Mouse (Mus musculus): ENCODE measurements around the gene Abcc3. TPM values are rescaled to one million over a fixed set of nuclear protein-coding genes. Genes with fewer than 3 reads are reported as not detected.

The Abcc3 gene
- polyA plus RNA-seq (2015; fragmentation: Nextera tagmentation; extraction: Ambion mirVana), result 0.50 and 0.77 TPM in 2 replicates

- Histone ChIP-seq H3K9ac (no peak within 1 kb of the TSS), H3K27ac (no peak within 1 kb of the TSS), H3K9me3 (no peaks in the 10 kb centered on the region), H3K36me3 (no peaks in the 10 kb centered on the region), H3K27me3 (peaks cover 24% of the 10 kb centered on the region), H3K4me1 (replicated peaks) (peaks cover 7% of the 10 kb centered on the region), H3K4me2 (peak within 1 kb of the TSS; percentile 42), H3K4me3 (peak within 1 kb of the TSS; percentile 18)
- ATAC-seq (ENCODE audit: low FRiP score), result no peak
- 11% methylated on average over 20 of the region's 20 CpGs for WGBS
Measured at GRCm38 (mm10) chr11:94392672-94393109, at the start of gene Abcc3. Abcc3 (minus strand) TSS chr11:94392997.

DNA sequence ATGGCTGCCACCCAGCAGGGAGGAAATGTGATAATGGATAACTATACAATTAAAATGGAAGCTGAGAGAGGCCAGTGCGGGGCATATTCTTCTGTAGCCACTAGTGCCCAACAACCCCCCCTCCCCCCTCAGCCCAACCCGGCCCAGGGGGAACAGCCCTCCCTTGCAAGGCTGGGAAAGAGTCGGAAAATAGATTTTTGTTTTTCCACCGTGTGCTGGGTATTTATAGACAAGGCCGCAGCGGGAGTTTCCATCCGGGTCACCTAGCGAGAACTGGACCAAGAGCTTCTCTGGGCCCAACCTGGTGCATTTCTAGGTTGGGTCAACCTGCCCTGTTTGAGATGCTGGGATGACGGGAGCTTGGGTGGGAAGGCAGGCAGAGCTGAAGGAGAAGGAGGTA lies 49.0 kb upstream of the Abcc3 start:
- H3K9ac ChIP-seq, result no peak overlapping the region
- no peak overlapping the region for H3K4me3 ChIP-seq
- peaks cover 32% of the 10 kb centered on the region for H3K36me3 ChIP-seq
- 59% methylated on average over 9 of the region's 9 CpGs for WGBS
- H3K4me2 ChIP-seq, result no peak overlapping the region
- ATAC-seq (ENCODE audit: low FRiP score), result no peak
- no peaks in the 10 kb centered on the region for H3K9me3 ChIP-seq
- peak overlapping the region; percentile 79 for H3K27ac ChIP-seq
- no peaks in the 10 kb centered on the region for H3K27me3 ChIP-seq
- H3K4me1 ChIP-seq (replicated peaks), result peaks cover 74% of the 10 kb centered on the region

GRCm38 (mm10) chr11:94441122-94441521 lies 48.3 kb upstream of the Abcc3 start:
- Histone ChIP-seq H3K9me3 (no peaks in the 10 kb centered on the region), H3K4me1 (replicated peaks) (peaks cover 72% of the 10 kb centered on the region), H3K27ac (peak overlapping the region; percentile 79), H3K4me3 (no peak overlapping the region), H3K4me2 (no peak overlapping the region), H3K27me3 (no peaks in the 10 kb centered on the region), H3K36me3 (peaks cover 32% of the 10 kb centered on the region), H3K9ac (peak overlapping the region; percentile 59)
- WGBS, result 29% methylated on average over 7 of the region's 7 CpGs
- ATAC-seq (ENCODE audit: low FRiP score), result no peak

- WGBS, result 46% methylated on average over 6 of the region's 6 CpGs
- H3K4me1 ChIP-seq (replicated peaks), result peaks cover 65% of the 10 kb centered on the region
- peak; percentile 21; the same call in 1 of the 2 replicates for ATAC-seq (ENCODE audit: low FRiP score)
- peak overlapping the region; percentile 59; the same call in 1 of the 2 replicates for H3K9ac ChIP-seq
- H3K9me3 ChIP-seq, result no peaks in the 10 kb centered on the region
- H3K27ac ChIP-seq, result peak overlapping the region; percentile 79
- H3K36me3 ChIP-seq, result peaks cover 32% of the 10 kb centered on the region
- H3K4me2 ChIP-seq, result no peak overlapping the region
- H3K27me3 ChIP-seq, result no peaks in the 10 kb centered on the region
- no peak overlapping the region for H3K4me3 ChIP-seq
Measured at GRCm38 (mm10) chr11:94440421-94440820, 47.6 kb upstream of the Abcc3 start.

DNA sequence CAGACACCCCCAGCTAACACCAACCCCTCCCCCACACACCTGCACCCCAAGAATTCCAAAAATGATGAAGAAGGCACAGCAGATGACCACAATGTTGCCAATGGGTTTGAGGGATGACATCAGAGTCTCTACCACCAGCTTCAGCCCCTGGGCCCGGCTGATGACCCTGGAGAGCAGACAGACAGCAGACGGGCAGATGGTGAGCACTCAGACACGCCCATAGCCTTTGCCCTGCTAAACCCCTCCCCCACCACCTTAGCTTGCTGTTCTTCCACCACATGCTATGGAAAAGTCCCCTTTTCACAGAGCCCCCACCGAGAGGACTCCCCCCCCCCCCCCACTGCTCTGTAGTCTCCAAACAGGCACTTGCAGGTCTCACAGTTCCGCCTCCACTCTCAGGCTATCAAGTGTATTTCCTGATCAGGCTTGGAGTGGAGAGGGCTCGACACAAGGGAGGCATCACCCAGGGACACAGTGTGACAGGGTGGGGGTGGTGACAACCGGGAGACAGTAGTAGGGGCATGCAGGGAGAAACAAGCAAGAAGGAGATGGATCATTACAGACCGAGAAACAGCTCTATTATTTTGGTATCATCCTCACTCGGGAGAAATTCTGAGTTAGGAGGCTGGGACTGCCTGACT lies 36.3 kb upstream of the Abcc3 start:
- ATAC-seq (ENCODE audit: low FRiP score), result 0 out of 2 replicates have a peak, but pooled peaks have one; percentile 14
- no peaks in the 10 kb centered on the region for H3K27me3 ChIP-seq
- peaks cover 68% of the 10 kb centered on the region for H3K36me3 ChIP-seq
- H3K9ac ChIP-seq, result peak overlapping the region; percentile 35; the same call in 1 of the 2 replicates
- peaks cover 68% of the 10 kb centered on the region for H3K4me1 ChIP-seq (replicated peaks)
- no peak overlapping the region for H3K4me3 ChIP-seq
- H3K9me3 ChIP-seq, result no peaks in the 10 kb centered on the region
- H3K4me2 ChIP-seq, result no peak overlapping the region
- WGBS, result 15% methylated on average over 9 of the region's 9 CpGs
- H3K27ac ChIP-seq, result peak overlapping the region; percentile 79

GRCm38 (mm10) chr11:94428091-94428835 lies 35.5 kb upstream of the Abcc3 start:
- peaks cover 68% of the 10 kb centered on the region for H3K4me1 ChIP-seq (replicated peaks)
- H3K27me3 ChIP-seq, result no peaks in the 10 kb centered on the region
- 0 out of 2 replicates have a peak overlapping the region, but pooled peaks have one; percentile 13 for H3K9ac ChIP-seq
- H3K27ac ChIP-seq, result peak overlapping the region; percentile 79
- peaks cover 69% of the 10 kb centered on the region for H3K36me3 ChIP-seq
- WGBS, result 30% methylated on average over 4 of the region's 4 CpGs
- H3K4me3 ChIP-seq, result no peak overlapping the region
- peak; percentile 84 for ATAC-seq (ENCODE audit: low FRiP score)
- no peak overlapping the region for H3K4me2 ChIP-seq
- H3K9me3 ChIP-seq, result no peaks in the 10 kb centered on the region

GRCm38 (mm10) chr11:94425656-94426055 lies 32.9 kb upstream of the Abcc3 start:
- H3K4me3 ChIP-seq, result no peak overlapping the region
- WGBS, result 73% methylated on average over 14 of the region's 14 CpGs
- H3K9ac ChIP-seq, result no peak overlapping the region; the same call in 1 of the 2 replicates
- H3K27ac ChIP-seq, result no peak overlapping the region
- no peak for ATAC-seq (ENCODE audit: low FRiP score)
- no peaks in the 10 kb centered on the region for H3K27me3 ChIP-seq
- no peak overlapping the region for H3K4me2 ChIP-seq
- H3K4me1 ChIP-seq (replicated peaks), result peaks cover 71% of the 10 kb centered on the region
- no peaks in the 10 kb centered on the region for H3K9me3 ChIP-seq
- peaks cover 50% of the 10 kb centered on the region for H3K36me3 ChIP-seq

GRCm38 (mm10) chr11:94425215-94425614 lies 32.4 kb upstream of the Abcc3 start:
- Histone ChIP-seq H3K36me3 (peaks cover 47% of the 10 kb centered on the region), H3K4me3 (no peak overlapping the region), H3K27ac (no peak overlapping the region), H3K4me1 (replicated peaks) (peaks cover 72% of the 10 kb centered on the region), H3K9ac (no peak overlapping the region), H3K9me3 (no peaks in the 10 kb centered on the region), H3K4me2 (no peak overlapping the region), H3K27me3 (no peaks in the 10 kb centered on the region)
- no peak for ATAC-seq (ENCODE audit: low FRiP score)
- 55% methylated on average over 5 of the region's 5 CpGs for WGBS

DNA sequence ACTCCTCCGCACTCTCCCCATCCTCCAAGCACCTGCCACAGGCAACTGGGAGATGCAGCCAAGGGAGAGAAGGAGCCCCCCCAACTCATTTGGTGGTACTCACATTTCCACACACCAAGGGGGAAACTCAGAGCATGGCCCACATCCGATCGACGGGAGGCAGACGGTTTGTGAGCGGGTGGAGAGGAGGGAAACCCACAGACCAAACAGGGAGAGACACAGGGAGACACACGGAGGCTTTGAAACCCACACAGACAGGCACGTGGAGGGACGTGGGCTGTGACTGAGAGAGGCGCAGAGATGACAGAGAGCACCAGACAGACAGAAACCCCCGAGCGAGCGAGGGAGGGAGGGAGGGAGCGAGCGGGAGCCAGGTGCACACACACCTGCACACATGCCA lies 31.6 kb upstream of the Abcc3 start:
- Histone ChIP-seq H3K9me3 (no peaks in the 10 kb centered on the region), H3K27me3 (no peaks in the 10 kb centered on the region), H3K36me3 (peaks cover 38% of the 10 kb centered on the region), H3K27ac (peak overlapping the region; percentile 66), H3K4me2 (no peak overlapping the region), H3K9ac (no peak overlapping the region), H3K4me1 (replicated peaks) (peaks cover 71% of the 10 kb centered on the region), H3K4me3 (no peak overlapping the region)
- no peak for ATAC-seq (ENCODE audit: low FRiP score)
- 58% methylated on average over 15 of the region's 15 CpGs for WGBS

DNA sequence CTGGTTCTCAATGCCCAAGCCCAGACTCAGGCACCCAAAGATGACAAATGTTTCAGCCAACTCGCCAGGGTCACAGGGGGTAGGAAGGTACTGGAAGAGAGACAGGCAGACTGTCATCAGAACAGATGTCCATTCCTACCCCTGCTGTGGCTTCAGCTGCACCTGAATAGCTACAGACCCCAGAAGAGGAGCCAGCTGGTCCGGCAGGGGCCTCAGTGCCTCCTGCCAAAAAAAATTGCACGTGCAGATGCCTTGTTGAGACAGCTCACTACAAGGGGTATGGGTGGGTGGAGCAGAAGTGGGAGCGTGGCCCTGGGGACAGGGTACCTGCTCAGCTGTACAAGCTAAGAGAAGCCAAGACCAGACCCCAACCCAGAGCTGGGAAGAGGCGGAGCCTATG lies 31.1 kb upstream of the Abcc3 start:
- Histone ChIP-seq H3K4me3 (no peak overlapping the region), H3K36me3 (peaks cover 37% of the 10 kb centered on the region), H3K4me2 (no peak overlapping the region), H3K9ac (no peak overlapping the region), H3K4me1 (replicated peaks) (peaks cover 71% of the 10 kb centered on the region), H3K27me3 (no peaks in the 10 kb centered on the region), H3K9me3 (no peaks in the 10 kb centered on the region), H3K27ac (peak overlapping the region; percentile 66)
- WGBS, result 59% methylated on average over 5 of the region's 5 CpGs
- ATAC-seq (ENCODE audit: low FRiP score), result no peak

- ATAC-seq (ENCODE audit: low FRiP score), result no peak
- WGBS, result 68% methylated on average over 6 of the region's 6 CpGs
- Histone ChIP-seq H3K4me3 (no peak overlapping the region), H3K9ac (no peak overlapping the region), H3K36me3 (peaks cover 53% of the 10 kb centered on the region), H3K27ac (no peak overlapping the region), H3K27me3 (peaks cover 15% of the 10 kb centered on the region), H3K9me3 (no peaks in the 10 kb centered on the region), H3K4me1 (replicated peaks) (peaks cover 50% of the 10 kb centered on the region), H3K4me2 (no peak overlapping the region)
Measured at GRCm38 (mm10) chr11:94420991-94421390, 28.2 kb upstream of the Abcc3 start.

DNA sequence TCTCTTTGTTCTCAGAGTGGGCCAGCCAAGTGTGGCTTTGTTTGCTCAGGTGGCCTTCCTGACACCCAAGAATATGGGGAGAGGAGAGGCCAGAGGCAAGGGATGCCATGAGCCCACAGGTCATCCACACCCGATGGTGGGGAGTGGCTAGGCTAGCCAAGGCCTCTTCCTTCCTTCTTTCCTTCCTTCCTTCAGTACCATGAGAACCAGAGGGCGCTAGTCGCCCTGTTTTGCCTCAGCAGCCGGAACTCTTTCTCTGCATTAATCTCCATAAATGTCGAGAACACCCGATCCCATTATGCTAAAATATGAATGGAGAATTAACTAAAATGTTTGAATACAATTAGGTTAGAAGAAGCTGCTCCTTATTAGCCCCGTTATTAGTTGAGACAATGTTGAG lies 27.5 kb upstream of the Abcc3 start:
- peak overlapping the region; percentile 30; the same call in 1 of the 2 replicates for H3K27ac ChIP-seq
- WGBS, result 27% methylated on average over 7 of the region's 7 CpGs

More for the DNA sequence above, 27.5 kb upstream of the Abcc3 start:
- H3K36me3 ChIP-seq, result peaks cover 53% of the 10 kb centered on the region
- no peak overlapping the region for H3K4me2 ChIP-seq
- H3K4me1 ChIP-seq (replicated peaks), result peaks cover 50% of the 10 kb centered on the region
- ATAC-seq (ENCODE audit: low FRiP score), result no peak
- H3K27me3 ChIP-seq, result peaks cover 21% of the 10 kb centered on the region
- no peak overlapping the region for H3K4me3 ChIP-seq
- no peak overlapping the region for H3K9ac ChIP-seq
- no peaks in the 10 kb centered on the region for H3K9me3 ChIP-seq

All from hindbrain, embryonic 13.5 days (tissue).